Mouse (Mus musculus): Measurements from ENCODE around the gene Abca17. TPM values are rescaled to one million over a fixed set of nuclear protein-coding genes. Genes with fewer than 3 reads are reported as not detected.

Abca17 gene
- polyA plus RNA-seq, 1 experiment from 2014 or later, result 0.13 TPM

DNA sequence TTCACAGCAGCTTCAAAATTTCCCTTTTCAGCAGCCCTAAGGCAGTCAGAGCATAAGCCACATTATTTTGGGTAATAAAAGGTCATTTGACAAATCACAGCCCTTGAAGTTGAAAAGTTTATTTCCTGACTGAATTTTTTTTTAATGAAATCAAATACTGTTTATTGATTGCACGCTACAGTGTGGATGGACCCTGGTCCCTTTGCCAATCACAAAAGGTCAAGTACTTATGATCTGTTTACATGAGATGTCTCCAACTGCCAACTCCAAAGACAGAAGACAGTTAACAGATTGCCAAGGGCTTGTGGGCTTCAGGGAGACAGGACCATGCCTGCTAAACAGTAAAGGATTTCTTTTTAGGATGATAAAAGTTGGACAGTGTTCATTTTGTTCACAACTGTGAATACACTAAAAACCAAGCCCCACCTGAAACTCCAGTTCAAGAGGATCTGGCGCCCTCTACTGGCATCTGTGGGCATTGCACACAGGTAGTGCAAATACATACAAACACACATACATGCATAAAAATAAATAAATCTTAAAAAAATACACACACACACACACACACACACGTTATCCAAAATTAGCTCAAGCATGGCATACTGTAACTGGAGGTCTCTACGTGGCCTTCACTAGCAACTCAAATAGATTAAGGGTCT, 107.4 kb downstream of the Abca17 start:
- H3K36me3 ChIP-seq (ENCODE audit: control insufficient read depth, insufficient read depth, low read length), result peaks cover 88% of the 10 kb centered on the region

DNA sequence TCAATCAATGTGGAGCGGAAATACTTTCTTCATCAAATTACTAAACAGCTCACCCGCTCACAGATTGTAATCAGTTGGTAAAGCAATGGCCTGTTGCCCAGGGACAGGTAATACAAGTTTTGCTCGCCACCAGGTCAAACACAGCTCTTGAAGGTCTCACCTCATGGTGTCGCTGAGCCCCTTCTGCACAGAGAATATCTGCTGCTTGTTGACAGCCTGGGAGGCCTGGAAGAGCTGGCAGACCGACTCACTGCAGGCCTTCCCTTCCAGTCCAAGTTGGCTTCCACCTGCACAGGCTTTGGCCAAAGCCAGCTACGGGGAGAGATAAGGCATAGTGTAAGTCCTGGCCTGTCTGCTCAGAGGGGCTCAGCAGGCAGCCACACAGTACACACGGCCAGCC, 113.9 kb downstream of the Abca17 start:
- H3K27me3 ChIP-seq (replicated peaks; ENCODE audit: control insufficient read depth, insufficient read depth, low read length), result no peaks in the 10 kb centered on the region
- H3K4me2 ChIP-seq (ENCODE audit: low read length), result no peak overlapping the region

More for the DNA sequence above, 107.4 kb downstream of the Abca17 start:
- Histone ChIP-seq H3K27ac (ENCODE audit: low read depth, low read length) (no peak overlapping the region), H3K9ac (ENCODE audit: low read length) (no peak overlapping the region), H3K4me2 (ENCODE audit: low read length) (no peak overlapping the region), H3K27me3 (replicated peaks; ENCODE audit: control insufficient read depth, insufficient read depth, low read length) (no peaks in the 10 kb centered on the region), H3K9me3 (replicated peaks; ENCODE audit: control insufficient read depth, low read length) (no peaks in the 10 kb centered on the region), H3K4me1 (ENCODE audit: control insufficient read depth, insufficient read depth, low read length) (no peaks in the 10 kb centered on the region), H3K4me3 (ENCODE audit: low read depth, low read length) (no peak overlapping the region)
- WGBS, result 88% methylated on average over 4 of the region's 4 CpGs
- ATAC-seq (no peak), DNase-seq (ENCODE audit: low spot score) (peak; percentile 26)

DNA sequence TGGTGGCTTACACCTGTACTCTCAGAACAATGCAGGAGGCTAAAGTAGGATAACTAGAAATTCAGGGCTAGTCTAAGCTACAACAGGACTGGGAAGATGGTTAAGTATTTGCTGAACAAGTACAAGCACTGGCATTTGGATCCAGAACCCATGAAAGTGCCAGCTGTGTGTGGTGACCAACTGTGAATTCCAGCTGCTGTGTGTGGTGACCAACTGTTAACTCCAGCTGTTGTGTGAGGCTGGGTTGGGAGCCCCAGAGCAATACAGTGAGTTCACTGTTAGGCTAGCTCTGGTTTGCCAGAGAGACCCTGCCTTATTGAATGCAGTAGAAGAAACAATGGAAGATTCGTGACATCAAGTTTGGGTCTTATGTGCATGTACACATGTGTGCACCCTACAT, 114.4 kb downstream of the Abca17 start:
- WGBS, result 97% methylated on average over 1 of the region's 1 CpGs
- DNase-seq (ENCODE audit: low spot score) (no peak), ATAC-seq (no peak)
- Histone ChIP-seq H3K27ac (ENCODE audit: low read depth, low read length) (no peak overlapping the region), H3K4me3 (ENCODE audit: low read depth, low read length) (no peak overlapping the region), H3K27me3 (replicated peaks; ENCODE audit: control insufficient read depth, insufficient read depth, low read length) (no peaks in the 10 kb centered on the region), H3K4me2 (ENCODE audit: low read length) (no peak overlapping the region), H3K36me3 (ENCODE audit: control insufficient read depth, insufficient read depth, low read length) (peaks cover 96% of the 10 kb centered on the region), H3K4me1 (ENCODE audit: control insufficient read depth, insufficient read depth, low read length) (no peaks in the 10 kb centered on the region), H3K9ac (ENCODE audit: low read length) (no peak overlapping the region), H3K9me3 (replicated peaks; ENCODE audit: control insufficient read depth, low read length) (no peaks in the 10 kb centered on the region)

More for the DNA sequence above, 113.9 kb downstream of the Abca17 start:
- 94% methylated on average over 7 of the region's 7 CpGs for WGBS
- Histone ChIP-seq H3K4me3 (ENCODE audit: low read depth, low read length) (no peak overlapping the region), H3K9ac (ENCODE audit: low read length) (no peak overlapping the region), H3K9me3 (replicated peaks; ENCODE audit: control insufficient read depth, low read length) (no peaks in the 10 kb centered on the region), H3K4me1 (ENCODE audit: control insufficient read depth, insufficient read depth, low read length) (no peaks in the 10 kb centered on the region), H3K36me3 (ENCODE audit: control insufficient read depth, insufficient read depth, low read length) (peaks cover 97% of the 10 kb centered on the region), H3K27ac (ENCODE audit: low read depth, low read length) (no peak overlapping the region)
- ATAC-seq (no peak), DNase-seq (ENCODE audit: low spot score) (no peak)

DNA sequence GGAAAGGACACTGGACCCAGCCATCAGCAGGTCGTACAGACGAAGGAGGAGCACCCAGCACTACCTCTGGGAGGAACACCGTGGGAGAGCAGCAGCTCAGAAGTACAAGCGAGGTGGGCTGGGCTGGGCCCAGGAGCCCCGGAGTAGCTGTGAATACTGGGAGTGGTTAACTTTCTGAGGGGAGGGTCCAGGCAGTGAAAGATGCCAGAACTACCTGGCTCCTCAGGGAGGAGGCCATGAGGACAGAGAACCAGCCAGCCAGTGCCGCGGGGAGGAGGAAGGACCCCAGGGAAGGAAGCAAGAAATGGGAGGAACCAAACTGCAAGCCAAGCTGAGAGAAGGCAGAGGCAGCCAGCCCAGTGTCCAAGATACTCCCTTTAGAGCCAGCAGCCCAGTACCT, 122.9 kb downstream of the Abca17 start:
- Histone ChIP-seq H3K27ac (ENCODE audit: low read depth, low read length) (no peak overlapping the region), H3K4me3 (ENCODE audit: low read depth, low read length) (no peak overlapping the region), H3K9ac (ENCODE audit: low read length) (no peak overlapping the region), H3K4me1 (ENCODE audit: control insufficient read depth, insufficient read depth, low read length) (no peaks in the 10 kb centered on the region), H3K27me3 (replicated peaks; ENCODE audit: control insufficient read depth, insufficient read depth, low read length) (no peaks in the 10 kb centered on the region), H3K36me3 (ENCODE audit: control insufficient read depth, insufficient read depth, low read length) (peaks cover 97% of the 10 kb centered on the region), H3K4me2 (ENCODE audit: low read length) (no peak overlapping the region), H3K9me3 (replicated peaks; ENCODE audit: control insufficient read depth, low read length) (no peaks in the 10 kb centered on the region)
- 90% methylated on average over 7 of the region's 7 CpGs for WGBS
- ATAC-seq, result no peak
- no peak for DNase-seq (ENCODE audit: low spot score)

DNA sequence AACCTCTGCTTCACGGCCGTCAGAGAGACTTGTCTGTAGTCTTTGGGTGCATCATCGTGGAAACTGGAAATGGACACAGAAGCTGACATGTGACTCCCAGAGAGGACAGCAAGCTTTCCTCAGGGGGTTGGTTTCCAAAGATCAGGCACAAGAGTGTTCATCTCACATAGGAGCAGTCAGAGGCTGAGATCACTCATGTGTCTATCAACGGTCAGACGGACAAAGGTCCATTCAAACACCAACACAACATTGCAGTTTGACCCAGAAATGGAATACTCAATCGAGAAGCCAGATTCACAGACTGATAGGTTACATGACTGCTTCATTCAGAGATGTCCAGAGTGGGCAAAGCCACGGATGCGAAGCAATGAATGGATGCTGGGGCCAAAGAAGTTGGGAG, 124.1 kb downstream of the Abca17 start:
- H3K4me3 ChIP-seq (ENCODE audit: low read depth, low read length), result no peak overlapping the region
- H3K27ac ChIP-seq (ENCODE audit: low read depth, low read length), result no peak overlapping the region
- H3K4me2 ChIP-seq (ENCODE audit: low read length), result no peak overlapping the region
- ATAC-seq (no peak), DNase-seq (ENCODE audit: low spot score) (no peak)
- H3K9ac ChIP-seq (ENCODE audit: low read length), result no peak overlapping the region
- H3K4me1 ChIP-seq (ENCODE audit: control insufficient read depth, insufficient read depth, low read length), result no peaks in the 10 kb centered on the region
- WGBS, result 94% methylated on average over 8 of the region's 8 CpGs
- peaks cover 89% of the 10 kb centered on the region for H3K36me3 ChIP-seq (ENCODE audit: control insufficient read depth, insufficient read depth, low read length)
- H3K9me3 ChIP-seq (replicated peaks; ENCODE audit: control insufficient read depth, low read length), result no peaks in the 10 kb centered on the region
- H3K27me3 ChIP-seq (replicated peaks; ENCODE audit: control insufficient read depth, insufficient read depth, low read length), result no peaks in the 10 kb centered on the region

DNA sequence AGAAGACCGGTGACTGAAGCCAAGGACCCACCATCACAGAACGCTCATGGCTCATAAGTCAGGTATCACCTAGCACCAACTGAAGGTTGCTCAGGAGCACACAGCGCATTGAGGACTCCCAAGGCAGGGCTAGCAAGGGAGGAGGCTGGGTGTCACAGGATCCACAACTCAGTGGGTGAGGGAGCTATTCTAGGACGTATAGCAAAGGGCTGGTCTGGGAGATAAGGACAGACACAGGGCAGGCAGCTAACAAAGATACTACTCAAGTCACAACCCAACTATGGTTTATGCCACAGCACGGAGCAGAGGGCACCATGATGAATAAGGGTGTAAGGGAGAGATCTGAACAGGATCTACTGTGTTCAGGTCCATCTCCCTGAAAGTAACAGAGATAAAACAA, 125.0 kb downstream of the Abca17 start:
- H3K27me3 ChIP-seq (replicated peaks; ENCODE audit: control insufficient read depth, insufficient read depth, low read length), result no peaks in the 10 kb centered on the region
- H3K36me3 ChIP-seq (ENCODE audit: control insufficient read depth, insufficient read depth, low read length), result peaks cover 81% of the 10 kb centered on the region
- H3K4me2 ChIP-seq (ENCODE audit: low read length), result no peak overlapping the region
- no peaks in the 10 kb centered on the region for H3K9me3 ChIP-seq (replicated peaks; ENCODE audit: control insufficient read depth, low read length)
- no peak overlapping the region for H3K4me3 ChIP-seq (ENCODE audit: low read depth, low read length)
- 89% methylated on average over 5 of the region's 5 CpGs for WGBS
- 0 out of 2 replicates have a peak, but pooled peaks cover 3% of the 10 kb centered on the region for H3K4me1 ChIP-seq (ENCODE audit: control insufficient read depth, insufficient read depth, low read length)
- DNase-seq (ENCODE audit: low spot score), result no peak
- no peak for ATAC-seq
- no peak overlapping the region for H3K27ac ChIP-seq (ENCODE audit: low read depth, low read length)
- H3K9ac ChIP-seq (ENCODE audit: low read length), result no peak overlapping the region

DNA sequence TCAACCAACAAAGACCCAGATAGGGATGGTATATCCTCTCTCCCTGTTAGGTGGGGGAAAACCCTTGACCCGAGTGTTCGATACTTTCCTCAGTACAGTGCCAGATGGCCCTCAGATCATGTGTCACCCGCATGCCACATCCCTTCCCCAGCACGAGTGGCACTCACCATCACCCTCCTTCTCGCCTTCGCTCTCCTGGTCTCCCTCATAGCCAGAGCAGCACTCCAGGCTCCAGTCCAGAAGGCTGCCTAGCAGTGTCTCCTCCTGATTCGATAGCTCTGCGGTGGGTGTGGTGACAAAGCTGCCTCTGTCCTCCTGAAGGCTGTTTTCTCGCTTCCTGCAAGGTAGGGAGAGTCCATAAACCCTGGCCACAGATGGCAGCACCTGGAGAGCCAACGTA, 126.1 kb downstream of the Abca17 start:
- Histone ChIP-seq H3K9me3 (replicated peaks; ENCODE audit: control insufficient read depth, low read length) (no peaks in the 10 kb centered on the region), H3K27me3 (replicated peaks; ENCODE audit: control insufficient read depth, insufficient read depth, low read length) (no peaks in the 10 kb centered on the region), H3K9ac (ENCODE audit: low read length) (no peak overlapping the region), H3K4me1 (ENCODE audit: control insufficient read depth, insufficient read depth, low read length) (peaks cover 8% of the 10 kb centered on the region), H3K36me3 (ENCODE audit: control insufficient read depth, insufficient read depth, low read length) (peaks cover 70% of the 10 kb centered on the region), H3K27ac (ENCODE audit: low read depth, low read length) (no peak overlapping the region), H3K4me3 (ENCODE audit: low read depth, low read length) (no peak overlapping the region), H3K4me2 (ENCODE audit: low read length) (no peak overlapping the region)
- ATAC-seq, result no peak
- WGBS, result 91% methylated on average over 10 of the region's 10 CpGs
- no peak for DNase-seq (ENCODE audit: low spot score)

DNA sequence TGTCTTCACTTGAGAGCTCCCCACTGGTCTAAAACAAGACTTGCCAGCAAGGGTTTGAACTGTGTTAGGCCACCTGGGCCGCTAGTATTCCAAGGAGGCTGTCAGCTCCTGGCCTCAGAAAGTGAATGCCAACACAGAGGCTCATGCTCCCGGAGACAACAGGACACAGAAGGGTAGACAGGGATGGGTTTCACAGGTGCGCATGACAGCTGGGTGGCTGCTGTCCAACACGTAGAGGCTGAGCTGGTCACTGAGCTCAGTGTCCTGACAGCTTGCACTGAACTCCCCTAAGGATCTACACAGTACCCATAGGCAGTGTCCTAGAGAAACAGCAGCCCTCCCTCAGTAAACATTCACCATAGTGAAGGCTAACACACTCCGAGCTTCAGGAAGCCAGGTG, 127.4 kb downstream of the Abca17 start:
- no peak overlapping the region for H3K27ac ChIP-seq (ENCODE audit: low read depth, low read length)
- peaks cover 12% of the 10 kb centered on the region for H3K4me1 ChIP-seq (ENCODE audit: control insufficient read depth, insufficient read depth, low read length)
- no peaks in the 10 kb centered on the region for H3K27me3 ChIP-seq (replicated peaks; ENCODE audit: control insufficient read depth, insufficient read depth, low read length)
- WGBS, result 97% methylated on average over 5 of the region's 5 CpGs
- H3K9me3 ChIP-seq (replicated peaks; ENCODE audit: control insufficient read depth, low read length), result no peaks in the 10 kb centered on the region
- no peak for DNase-seq (ENCODE audit: low spot score)
- H3K9ac ChIP-seq (ENCODE audit: low read length), result no peak overlapping the region
- H3K4me3 ChIP-seq (ENCODE audit: low read depth, low read length), result no peak overlapping the region
- H3K4me2 ChIP-seq (ENCODE audit: low read length), result no peak overlapping the region
- ATAC-seq, result no peak
- peaks cover 58% of the 10 kb centered on the region for H3K36me3 ChIP-seq (ENCODE audit: control insufficient read depth, insufficient read depth, low read length)

DNA sequence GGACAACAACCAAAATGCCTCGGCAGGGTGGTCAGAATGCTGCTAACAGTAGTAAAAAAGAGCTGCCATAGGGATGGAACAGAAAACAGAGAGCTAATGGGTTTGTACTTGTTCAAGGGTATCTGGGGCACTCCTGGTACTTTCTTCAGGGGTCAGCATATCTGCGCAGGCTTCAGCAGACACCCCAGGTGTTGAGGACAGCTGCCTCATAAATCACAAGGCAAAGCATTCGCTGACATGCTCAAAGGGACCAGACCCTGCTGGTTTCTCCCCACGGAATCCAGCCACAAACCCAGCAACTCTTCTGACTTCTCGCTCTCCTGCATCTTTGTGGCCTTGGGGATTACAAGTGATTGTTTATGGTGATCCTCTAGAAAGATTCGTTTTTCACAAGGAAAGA, 128.2 kb downstream of the Abca17 start:
- H3K27ac ChIP-seq (ENCODE audit: low read depth, low read length), result no peak overlapping the region
- peaks cover 12% of the 10 kb centered on the region for H3K4me1 ChIP-seq (ENCODE audit: control insufficient read depth, insufficient read depth, low read length)
- peaks cover 56% of the 10 kb centered on the region for H3K36me3 ChIP-seq (ENCODE audit: control insufficient read depth, insufficient read depth, low read length)
- no peaks in the 10 kb centered on the region for H3K27me3 ChIP-seq (replicated peaks; ENCODE audit: control insufficient read depth, insufficient read depth, low read length)
- H3K9ac ChIP-seq (ENCODE audit: low read length), result no peak overlapping the region
- no peak for ATAC-seq
- no peak for DNase-seq (ENCODE audit: low spot score)
- no peak overlapping the region for H3K4me3 ChIP-seq (ENCODE audit: low read depth, low read length)
- H3K9me3 ChIP-seq (replicated peaks; ENCODE audit: control insufficient read depth, low read length), result no peaks in the 10 kb centered on the region
- 81% methylated on average over 6 of the region's 6 CpGs for WGBS
- no peak overlapping the region for H3K4me2 ChIP-seq (ENCODE audit: low read length)
